Mouse (Mus musculus) MEL (cell line): ENCODE results near the gene Ripor1.

Experiments used
- CTCF ChIP-seq, 3 experiments: IDR thresholded peaks in 2 of 3; conservative IDR thresholded peaks in 1 of 3; 2 replicates each; pipeline ENCODE4 v1.5.1; 2011 to 2012; ENCODE audit warnings: low read length in 3 of 3, low read depth in 2 of 3, mild to moderate bottlenecking in 2 of 3, improper control_type of control experiment in 1 of 3, inconsistent platforms in 1 of 3, mixed read lengths in 1 of 3, moderate library complexity in 1 of 3; ENCODE audit not compliant: control insufficient read depth in 1 of 3, insufficient read depth in 1 of 3, poor library complexity in 1 of 3, severe bottlenecking in 1 of 3
- GABPA ChIP-seq: IDR thresholded peaks from 2 replicates; pipeline ENCODE4 v1.6.1; 2012; ENCODE audit warnings: low read depth, mild to moderate bottlenecking, inconsistent platforms, low read length, improper control_type of control experiment, moderate library complexity

DNA sequence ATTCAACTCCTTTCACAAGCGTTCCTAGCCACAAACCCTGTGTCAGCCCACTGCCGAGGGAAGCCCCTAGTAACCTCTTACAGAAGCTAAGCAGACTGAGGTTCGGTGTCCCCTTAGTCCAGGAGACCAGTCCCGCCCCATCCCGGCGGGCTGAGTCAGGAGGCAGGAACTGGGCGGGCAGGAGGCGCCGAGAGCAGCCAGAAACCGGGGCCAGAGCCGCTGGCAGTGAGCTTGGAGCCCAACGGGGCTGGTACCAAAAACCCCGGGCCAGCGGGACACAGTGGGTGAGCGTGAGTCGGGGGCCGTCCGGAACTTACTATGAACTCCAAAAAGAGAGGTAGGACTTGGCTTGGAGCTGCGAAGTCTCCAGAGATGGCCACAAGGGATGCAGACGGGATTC, 8.0 kb downstream of the Ripor1 start:
- TF ChIP-seq CTCF (IDR thresholded peaks at IDR 0.05 in 2 of 3, conservative IDR thresholded peaks at IDR 0.05 in 1 of 3; ENCODE audit: control insufficient read depth in 1 of 3, insufficient read depth in 1 of 3, low read depth in 2 of 3, low read length in 3 of 3, poor library complexity in 1 of 3, severe bottlenecking in 1 of 3) (no peak), GABPA (no peak)
